Mouse (Mus musculus) forebrain, embryonic 14.5 days (tissue): ENCODE measurements around the gene Inpp4b. TPM values are rescaled to one million over a fixed set of nuclear protein-coding genes. Genes with fewer than 3 reads are reported as not detected.

Experiments used
- ATAC-seq: fragments of 200-750 bp; cut with Nextera tagmentation; 2 replicates; pipeline ENCODE4 v1.8.0; 2017; ENCODE audit warnings: mild to moderate bottlenecking, moderate library complexity
- DNase-seq: peaks from one replicate; pipeline ENCODE4 v3.0.0-alpha.2; 2015; ENCODE audit warnings: low spot score
- H3K27ac ChIP-seq: fragments of 300-500 bp; sonication (generic); 2 replicates; pipeline ENCODE4 v1.5.1; 2014; ENCODE audit warnings: low read depth, mild to moderate bottlenecking, control low read depth, low read length, moderate library complexity
- H3K27me3 ChIP-seq: fragments of 300-500 bp; sonication (generic); replicated peaks from 2 replicates; pipeline ENCODE4 v1.6.1; 2014; ENCODE audit warnings: low read length, control low read depth, mixed read lengths; ENCODE audit not compliant: control insufficient read depth, insufficient read depth
- H3K36me3 ChIP-seq: fragments of 300-500 bp; sonication (generic); 2 replicates; pipeline ENCODE4 v1.6.1; 2014; ENCODE audit warnings: low read length, control low read depth; ENCODE audit not compliant: control insufficient read depth, insufficient read depth
- H3K4me1 ChIP-seq: fragments of 300-500 bp; sonication (generic); 2 replicates; pipeline ENCODE4 v1.6.1; 2014; ENCODE audit warnings: antibody characterized with exemption, low read length, control low read depth; ENCODE audit not compliant: control insufficient read depth, insufficient read depth
- H3K4me2 ChIP-seq: fragments of 300-500 bp; sonication (generic); 2 replicates; pipeline ENCODE4 v1.6.1; 2014; ENCODE audit warnings: mild to moderate bottlenecking, control low read depth, low read length
- H3K4me3 ChIP-seq: fragments of 300-500 bp; sonication (generic); 2 replicates; pipeline ENCODE4 v1.5.1; 2014; ENCODE audit warnings: low read depth, low read length, control low read depth
- H3K9ac ChIP-seq: fragments of 300-500 bp; sonication (generic); 2 replicates; pipeline ENCODE4 v1.6.1; 2014; ENCODE audit warnings: mild to moderate bottlenecking, low read length, control low read depth, moderate library complexity
- H3K9me3 ChIP-seq: fragments of 300-500 bp; sonication (generic); replicated peaks from 2 replicates; pipeline ENCODE4 v1.6.1; 2016; ENCODE audit warnings: low read length, control low read depth, mixed read lengths; ENCODE audit not compliant: control insufficient read depth
- WGBS: fragments of 180-500 bp; shearing (Covaris S2); extraction: QIAGEN DNeasy Blood & Tissue Kit; methylation state at CpG from one replicate; pipeline ENCODE4 v1.1.7; 2014; 5-methylcytosine and 5-hydroxymethylcytosine counted together
- polyA plus RNA-seq: library from polyadenylated mRNA; unstranded; fragments of >200 nt; fragmentation: Nextera tagmentation; extraction: Ambion mirVana; gene quantifications from 2 replicates; pipeline ENCODE4 v1.2.1, GENCODE M21; 2014

Inpp4b gene
- polyA plus RNA-seq, 1 experiment from 2014 or later, result 2.4 TPM

DNA sequence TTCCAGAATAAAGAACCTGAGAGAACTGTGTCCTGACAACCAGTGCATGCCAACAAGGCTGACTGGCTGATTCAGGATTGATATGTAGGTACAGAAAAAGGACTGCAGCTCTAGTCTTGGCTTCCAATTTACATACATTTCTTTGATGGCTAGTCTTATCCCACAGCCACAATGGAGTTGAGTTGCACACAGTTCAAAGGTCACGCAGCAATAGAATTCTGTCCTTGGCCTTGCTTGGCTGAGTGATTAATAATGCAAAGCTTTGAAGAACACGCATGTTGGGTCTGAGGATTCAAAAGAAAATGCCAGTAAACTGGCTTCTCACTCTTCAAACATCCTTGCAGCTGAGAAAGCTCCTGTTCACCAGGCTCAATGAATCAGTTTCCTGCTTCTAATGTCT lies 70.4 kb downstream of the Inpp4b start:
- Histone ChIP-seq H3K27me3 (no peaks in the 10 kb centered on the region), H3K9ac (no peak overlapping the region), H3K4me3 (no peak overlapping the region), H3K9me3 (no peaks in the 10 kb centered on the region), H3K4me2 (no peak overlapping the region), H3K36me3 (no peaks in the 10 kb centered on the region), H3K27ac (no peak overlapping the region), H3K4me1 (no peaks in the 10 kb centered on the region)
- 69% methylated on average over 2 of the region's 2 CpGs for WGBS
- no peak for DNase-seq
- ATAC-seq, result no peak

DNA sequence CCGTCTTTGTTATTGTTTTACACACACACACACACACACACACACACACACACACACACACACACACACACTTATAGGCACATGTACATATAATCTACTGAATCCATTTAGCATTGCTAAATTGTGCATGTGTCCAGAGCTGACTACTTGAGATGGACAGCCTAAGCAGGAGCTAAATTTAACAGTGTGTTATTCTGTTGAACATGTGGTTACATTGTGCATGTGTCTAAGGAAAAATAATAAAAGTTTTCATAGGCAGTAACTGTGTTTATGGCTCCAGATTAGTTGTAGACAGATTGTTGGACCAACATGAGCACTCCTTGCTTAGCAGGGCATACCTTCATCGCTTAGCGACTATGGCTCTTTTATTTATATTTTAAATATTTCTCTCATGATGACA lies 101.6 kb downstream of the Inpp4b start:
- H3K4me1 ChIP-seq, result no peaks in the 10 kb centered on the region
- no peak overlapping the region for H3K27ac ChIP-seq
- no peak overlapping the region for H3K9ac ChIP-seq
- no peak overlapping the region for H3K4me2 ChIP-seq
- H3K9me3 ChIP-seq, result no peaks in the 10 kb centered on the region
- ATAC-seq (no peak), DNase-seq (no peak)
- no peak overlapping the region for H3K4me3 ChIP-seq
- 92% methylated on average over 3 of the region's 3 CpGs for WGBS
- H3K27me3 ChIP-seq, result no peaks in the 10 kb centered on the region
- no peaks in the 10 kb centered on the region for H3K36me3 ChIP-seq

DNA sequence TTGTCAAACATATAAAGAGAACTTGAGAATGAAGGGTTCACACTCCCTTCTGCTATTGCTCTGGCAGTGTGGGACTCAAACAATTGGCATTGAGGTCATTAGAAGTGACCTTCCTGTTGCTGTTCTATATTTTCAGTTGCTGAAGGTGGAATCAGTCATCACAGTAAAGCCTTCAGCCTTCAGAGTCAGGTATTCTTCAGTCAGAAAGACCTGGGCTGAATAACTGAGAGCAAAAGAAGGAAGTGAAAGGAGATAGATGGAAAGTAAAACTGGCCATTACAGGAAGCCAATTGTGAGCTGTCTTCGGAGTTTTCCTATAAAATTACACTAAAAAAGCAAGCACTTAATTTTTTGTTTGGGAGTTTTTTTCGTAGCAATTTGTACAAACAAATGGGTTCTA lies 107.4 kb downstream of the Inpp4b start:
- no peak for ATAC-seq
- Histone ChIP-seq H3K4me3 (no peak overlapping the region), H3K27me3 (no peaks in the 10 kb centered on the region), H3K36me3 (no peaks in the 10 kb centered on the region), H3K4me1 (no peaks in the 10 kb centered on the region), H3K9me3 (no peaks in the 10 kb centered on the region), H3K4me2 (no peak overlapping the region), H3K27ac (no peak overlapping the region), H3K9ac (no peak overlapping the region)
- WGBS, result 78% methylated on average over 2 of the region's 2 CpGs
- no peak for DNase-seq

DNA sequence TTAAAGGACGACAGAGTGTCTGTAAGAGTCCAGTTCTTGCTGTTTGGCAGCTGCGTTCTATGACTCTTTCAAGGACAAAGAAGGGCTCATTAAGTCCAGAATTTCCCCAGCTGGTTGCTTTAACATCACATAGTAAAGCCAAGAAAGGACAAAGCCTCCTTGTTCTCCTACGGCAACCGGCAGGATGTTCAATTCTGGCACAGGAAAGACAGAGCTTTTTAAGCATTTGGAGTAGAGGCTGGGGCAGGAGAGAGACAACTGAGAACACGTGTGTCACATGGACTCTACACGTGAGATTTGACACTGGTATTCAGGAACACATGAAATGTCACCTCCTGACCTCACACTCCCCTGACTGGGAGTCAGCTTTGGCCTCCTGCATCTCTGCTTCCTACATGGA lies 109.7 kb downstream of the Inpp4b start:
- no peaks in the 10 kb centered on the region for H3K9me3 ChIP-seq
- no peak overlapping the region for H3K4me3 ChIP-seq
- no peak overlapping the region for H3K4me2 ChIP-seq
- H3K27ac ChIP-seq, result no peak overlapping the region
- no peak for ATAC-seq
- peak; percentile 51 for DNase-seq
- H3K9ac ChIP-seq, result no peak overlapping the region
- no peaks in the 10 kb centered on the region for H3K27me3 ChIP-seq
- H3K4me1 ChIP-seq, result no peaks in the 10 kb centered on the region
- H3K36me3 ChIP-seq, result no peaks in the 10 kb centered on the region
- 9% methylated on average over 6 of the region's 6 CpGs for WGBS

DNA sequence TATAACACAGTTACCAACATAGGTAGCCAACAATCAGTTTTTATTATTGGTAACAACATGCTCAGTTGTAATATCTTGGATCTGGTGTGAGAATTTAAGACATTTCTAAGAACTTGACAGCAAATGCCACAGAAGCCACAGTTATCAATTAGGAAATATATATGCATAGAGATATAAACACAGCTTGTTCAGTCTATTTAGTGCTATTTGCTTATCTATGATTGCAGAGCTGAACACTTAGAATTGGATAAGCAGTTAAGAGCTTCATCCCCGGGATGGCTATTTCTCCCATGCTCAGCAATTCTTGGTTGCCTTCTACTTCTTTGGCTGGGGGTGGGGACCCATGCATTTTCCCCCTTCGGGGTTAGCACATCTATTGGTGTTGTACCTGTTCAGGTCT lies 112.5 kb downstream of the Inpp4b start:
- Histone ChIP-seq H3K27me3 (no peaks in the 10 kb centered on the region), H3K36me3 (no peaks in the 10 kb centered on the region), H3K27ac (no peak overlapping the region), H3K4me3 (no peak overlapping the region), H3K4me1 (no peaks in the 10 kb centered on the region), H3K9ac (no peak overlapping the region), H3K9me3 (no peaks in the 10 kb centered on the region), H3K4me2 (no peak overlapping the region)
- ATAC-seq, result no peak
- no peak for DNase-seq
- 78% methylated on average over 2 of the region's 2 CpGs for WGBS

DNA sequence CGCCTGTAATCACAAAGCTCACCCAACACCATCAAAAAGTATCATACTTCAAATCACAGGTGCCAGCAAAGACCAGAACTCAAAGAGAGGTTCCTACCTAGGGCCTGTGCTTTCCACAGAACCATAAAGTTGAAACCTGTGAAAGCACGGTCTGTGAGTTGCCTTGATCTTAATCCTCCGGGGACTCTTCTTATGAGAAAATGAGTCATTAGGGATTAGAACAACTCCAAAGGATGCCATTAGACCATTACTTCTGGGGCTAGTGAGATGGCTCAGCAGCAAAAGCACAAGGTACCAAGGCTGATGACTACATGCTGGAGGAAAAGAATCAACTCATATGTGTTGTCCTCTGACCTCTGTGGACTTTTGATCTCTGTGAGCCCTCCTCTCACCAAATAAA lies 121.4 kb downstream of the Inpp4b start:
- no peaks in the 10 kb centered on the region for H3K36me3 ChIP-seq
- ATAC-seq, result no peak

DNA sequence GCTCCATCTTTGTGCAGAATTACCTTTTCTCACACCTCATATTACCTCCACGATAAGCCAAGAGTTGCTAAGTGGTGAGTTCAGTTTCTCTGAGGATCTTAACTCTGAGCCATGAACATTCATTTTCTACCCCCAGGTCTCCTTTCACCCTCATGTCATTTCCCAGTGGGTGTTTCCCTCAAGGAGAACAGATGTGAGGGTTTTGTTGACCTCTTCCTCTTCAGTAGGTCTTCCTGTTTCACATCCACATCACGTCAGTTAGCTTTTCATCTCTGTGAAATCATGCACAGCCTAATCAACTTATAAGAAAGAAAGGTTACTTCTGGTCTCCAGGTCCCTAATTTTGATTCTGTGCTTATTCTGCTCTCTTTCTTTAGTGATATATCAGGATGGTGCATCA lies 124.4 kb downstream of the Inpp4b start:
- no peak overlapping the region for H3K4me2 ChIP-seq
- WGBS, result 77% methylated on average over 2 of the region's 2 CpGs
- no peaks in the 10 kb centered on the region for H3K27me3 ChIP-seq
- H3K4me1 ChIP-seq, result no peaks in the 10 kb centered on the region
- DNase-seq (no peak), ATAC-seq (no peak)
- no peaks in the 10 kb centered on the region for H3K36me3 ChIP-seq
- no peaks in the 10 kb centered on the region for H3K9me3 ChIP-seq
- no peak overlapping the region for H3K4me3 ChIP-seq
- H3K27ac ChIP-seq, result no peak overlapping the region
- no peak overlapping the region for H3K9ac ChIP-seq

More for the DNA sequence above, 121.4 kb downstream of the Inpp4b start:
- Histone ChIP-seq H3K27ac (no peak overlapping the region), H3K4me2 (no peak overlapping the region), H3K9me3 (no peaks in the 10 kb centered on the region), H3K4me1 (no peaks in the 10 kb centered on the region), H3K27me3 (no peaks in the 10 kb centered on the region), H3K4me3 (no peak overlapping the region), H3K9ac (no peak overlapping the region)
- 80% methylated on average over 3 of the region's 3 CpGs for WGBS
- no peak for DNase-seq

DNA sequence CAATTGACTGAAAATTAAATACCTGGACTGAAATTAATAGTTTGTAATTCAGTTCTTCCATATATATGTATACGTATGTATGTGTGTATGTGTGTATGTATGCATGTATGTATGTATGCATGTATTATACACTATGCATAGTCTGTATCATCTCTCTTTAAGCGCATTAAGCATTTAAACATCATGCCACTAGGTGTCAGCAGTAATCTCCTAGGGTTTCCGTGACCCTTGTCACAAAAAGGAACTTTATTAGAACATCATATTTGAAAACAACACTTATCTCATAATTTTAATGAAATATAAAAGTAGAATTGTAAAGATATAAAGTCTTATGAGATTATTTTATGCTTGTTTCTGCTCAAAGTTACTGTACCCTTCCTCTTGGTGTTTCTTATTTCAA lies 136.3 kb downstream of the Inpp4b start:
- Histone ChIP-seq H3K4me3 (no peak overlapping the region), H3K27me3 (no peaks in the 10 kb centered on the region), H3K36me3 (no peaks in the 10 kb centered on the region), H3K4me1 (no peaks in the 10 kb centered on the region), H3K27ac (no peak overlapping the region), H3K9ac (no peak overlapping the region), H3K9me3 (no peaks in the 10 kb centered on the region), H3K4me2 (no peak overlapping the region)
- peak; percentile 61 for DNase-seq
- peak; percentile 54 for ATAC-seq
- 33% methylated on average over 3 of the region's 3 CpGs for WGBS

DNA sequence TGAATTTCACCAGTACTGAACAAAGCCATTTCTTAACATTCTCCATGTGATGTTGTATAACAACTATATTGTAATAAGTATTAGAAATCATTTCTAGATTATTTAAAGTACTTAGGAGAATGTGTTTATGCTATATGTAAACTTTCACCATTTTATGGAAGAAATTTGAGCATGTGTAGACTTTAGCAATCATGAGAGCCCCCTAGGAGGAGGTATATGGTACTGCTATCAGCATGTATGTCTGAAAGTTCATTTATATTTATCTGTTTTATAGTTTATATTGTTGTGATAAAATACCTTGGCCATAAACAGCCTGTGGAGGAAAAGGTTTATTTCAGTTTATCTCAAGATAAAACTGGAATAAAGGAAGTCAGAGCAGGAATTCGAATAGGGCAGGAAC lies 141.5 kb downstream of the Inpp4b start:
- Histone ChIP-seq H3K9me3 (no peaks in the 10 kb centered on the region), H3K27me3 (no peaks in the 10 kb centered on the region)
- WGBS, result 94% methylated on average over 1 of the region's 1 CpGs

DNA sequence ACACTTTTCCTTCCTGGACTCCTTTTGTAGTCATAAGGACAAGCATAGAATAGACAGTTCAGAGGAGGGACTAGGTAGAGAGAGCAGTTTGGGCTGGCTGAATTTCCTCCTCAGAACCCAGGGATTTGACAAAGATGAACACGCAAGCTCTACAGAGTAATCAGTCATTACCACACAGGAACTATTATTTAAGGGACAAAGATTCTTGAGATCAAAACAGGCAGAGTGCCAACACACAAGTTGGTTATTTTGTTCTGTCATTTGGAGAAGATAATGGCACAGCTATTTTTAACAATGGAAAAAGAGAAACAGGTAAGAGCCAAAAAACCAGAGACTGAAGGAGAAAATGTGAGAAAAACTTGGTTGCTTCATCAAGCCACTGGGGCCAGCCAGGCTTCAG lies 143.3 kb downstream of the Inpp4b start:
- no peaks in the 10 kb centered on the region for H3K27me3 ChIP-seq
- H3K4me1 ChIP-seq, result no peaks in the 10 kb centered on the region
- 61% methylated on average over 1 of the region's 1 CpGs for WGBS
- no peaks in the 10 kb centered on the region for H3K36me3 ChIP-seq
- H3K4me3 ChIP-seq, result no peak overlapping the region
- no peaks in the 10 kb centered on the region for H3K9me3 ChIP-seq
- no peak for ATAC-seq
- no peak for DNase-seq
- H3K4me2 ChIP-seq, result no peak overlapping the region
- no peak overlapping the region for H3K9ac ChIP-seq
- H3K27ac ChIP-seq, result no peak overlapping the region

More for the DNA sequence above, 141.5 kb downstream of the Inpp4b start:
- H3K36me3 ChIP-seq, result no peaks in the 10 kb centered on the region
- H3K4me2 ChIP-seq, result no peak overlapping the region
- H3K9ac ChIP-seq, result no peak overlapping the region
- H3K27ac ChIP-seq, result no peak overlapping the region
- no peaks in the 10 kb centered on the region for H3K4me1 ChIP-seq
- ATAC-seq (no peak), DNase-seq (no peak)
- H3K4me3 ChIP-seq, result no peak overlapping the region
